Mouse (Mus musculus) heart, postnatal 0 days (tissue): ENCODE data around the gene Zfp92. TPM values are rescaled to one million over a fixed set of nuclear protein-coding genes. Genes with fewer than 3 reads are reported as not detected.
A peak's percentile ranks its signal among the peaks of the same experiment; 100 is the strongest.

Experiments used
- ATAC-seq: fragments of 200-750 bp; cut with Nextera tagmentation; 2 replicates; pipeline ENCODE4 v1.8.0; 2017; ENCODE audit warnings: low read depth, moderate number of reproducible peaks, moderate library complexity; ENCODE audit not compliant: insufficient read depth
- DNase-seq: peaks from one replicate; pipeline ENCODE4 v3.0.0-alpha.2; 2016; ENCODE audit warnings: low spot score
- H3K27ac ChIP-seq: fragments of 300-500 bp; sonication (generic); 2 replicates; pipeline ENCODE4 v1.5.1; 2014; ENCODE audit warnings: low read depth, mild to moderate bottlenecking
- H3K27me3 ChIP-seq: fragments of 300-500 bp; sonication (generic); 2 replicates; pipeline ENCODE4 v1.6.1; 2014; ENCODE audit warnings: low read length, mixed read lengths; ENCODE audit not compliant: control insufficient read depth, insufficient read depth
- H3K36me3 ChIP-seq: fragments of 300-500 bp; sonication (generic); replicated peaks from 2 replicates; pipeline ENCODE4 v1.6.1; 2014; ENCODE audit warnings: low read length, mixed read lengths; ENCODE audit not compliant: control insufficient read depth, insufficient read depth
- H3K4me1 ChIP-seq: fragments of 300-500 bp; sonication (generic); 2 replicates; pipeline ENCODE4 v1.6.1; 2014; ENCODE audit warnings: antibody characterized with exemption; ENCODE audit not compliant: control insufficient read depth, insufficient read depth
- H3K4me2 ChIP-seq: fragments of 300-500 bp; sonication (generic); 2 replicates; pipeline ENCODE4 v1.6.1; 2014; ENCODE audit warnings: low read depth, mild to moderate bottlenecking, low read length, moderate library complexity
- H3K4me3 ChIP-seq: fragments of 300-500 bp; sonication (generic); 2 replicates; pipeline ENCODE4 v1.5.1; 2014; ENCODE audit warnings: low read depth, low read length
- H3K9ac ChIP-seq: fragments of 300-500 bp; sonication (generic); replicated peaks from 2 replicates; pipeline ENCODE4 v1.6.1; 2014; ENCODE audit warnings: low read depth, low read length, mixed read lengths
- H3K9me3 ChIP-seq: fragments of 300-500 bp; sonication (generic); replicated peaks from 2 replicates; pipeline ENCODE4 v1.6.1; 2016; ENCODE audit warnings: low read length; ENCODE audit not compliant: control insufficient read depth
- CTCF ChIP-seq: IDR thresholded peaks from 2 replicates; pipeline ENCODE4 v1.5.1; 2016; ENCODE audit warnings: antibody characterized with exemption, control low read depth, low read depth
- EP300 ChIP-seq: IDR thresholded peaks from 2 replicates; pipeline ENCODE4 v1.6.1; 2016; ENCODE audit warnings: antibody characterized with exemption, low read depth
- WGBS: fragments of 180-500 bp; shearing (Covaris S2); extraction: QIAGEN DNeasy Blood & Tissue Kit; methylation state at CpG from one replicate; pipeline ENCODE4 v1.1.7; 2014; 5-methylcytosine and 5-hydroxymethylcytosine counted together
- polyA plus RNA-seq: library from polyadenylated mRNA; unstranded; fragments of >200 nt; fragmentation: Nextera tagmentation; extraction: Ambion mirVana; gene quantifications from 2 replicates; pipeline ENCODE4 v1.2.1, GENCODE M21; 2015
- total RNA-seq: library from RNA; depleted of rRNA; stranded (reverse); fragments of >200 nt; gene quantifications from 2 replicates; pipeline ENCODE4 v1.2.3, GENCODE M21; 2014; ENCODE audit warnings: low replicate concordance

Zfp92 gene
- total and polyA plus RNA-seq, 2 experiments from 2014 or later: 0.76 TPM; not detected in 1

DNA sequence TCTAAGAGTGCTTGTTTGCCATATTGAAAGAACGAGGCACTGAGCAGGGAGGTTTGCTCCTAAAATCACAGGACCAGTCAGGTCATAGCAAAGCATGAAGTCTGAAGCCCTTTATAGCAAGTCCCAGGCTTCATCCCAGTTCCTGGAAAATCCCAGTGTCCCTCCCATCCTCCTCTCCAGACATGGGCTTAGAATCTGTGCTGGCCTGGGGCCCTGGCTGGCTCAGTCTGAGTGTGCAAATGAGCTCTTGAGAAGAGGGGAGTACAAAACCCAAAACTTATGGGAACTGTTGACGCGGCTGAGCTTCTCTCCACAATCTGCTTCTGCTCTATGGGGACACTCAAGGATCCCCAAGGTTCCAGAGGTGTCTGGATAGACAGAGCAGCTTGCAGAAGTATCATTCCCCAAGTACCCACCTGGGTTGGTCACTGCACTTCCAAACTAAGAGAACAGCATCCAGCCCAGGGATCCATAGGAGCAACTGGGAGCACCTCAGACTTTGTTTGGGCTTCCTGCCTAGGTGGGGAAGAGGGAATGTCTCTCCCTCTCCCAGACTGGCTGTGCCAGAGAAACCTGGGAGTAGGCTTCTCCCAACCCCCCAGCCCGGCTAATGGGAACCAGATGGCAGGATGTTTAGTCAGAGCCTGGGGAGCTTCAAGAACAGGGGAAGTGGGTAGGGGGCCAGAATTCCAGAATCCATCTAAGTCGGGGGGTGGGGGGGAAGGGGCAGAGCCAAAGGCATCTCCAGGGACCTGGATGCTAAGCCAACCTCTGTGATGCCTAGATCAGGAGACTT is 56.7 kb downstream of the Zfp92 start:
- TF ChIP-seq EP300 (no peak), CTCF (no peak)
- 55% methylated on average over 5 of the region's 5 CpGs for WGBS
- Histone ChIP-seq H3K4me1 (no peaks in the 10 kb centered on the region), H3K27me3 (no peaks in the 10 kb centered on the region), H3K4me2 (no peak overlapping the region), H3K9me3 (no peaks in the 10 kb centered on the region), H3K9ac (no peak overlapping the region), H3K27ac (peak overlapping the region; percentile 65), H3K4me3 (no peak overlapping the region), H3K36me3 (no peaks in the 10 kb centered on the region)
- ATAC-seq: peak; percentile 36
- no peak for DNase-seq

DNA sequence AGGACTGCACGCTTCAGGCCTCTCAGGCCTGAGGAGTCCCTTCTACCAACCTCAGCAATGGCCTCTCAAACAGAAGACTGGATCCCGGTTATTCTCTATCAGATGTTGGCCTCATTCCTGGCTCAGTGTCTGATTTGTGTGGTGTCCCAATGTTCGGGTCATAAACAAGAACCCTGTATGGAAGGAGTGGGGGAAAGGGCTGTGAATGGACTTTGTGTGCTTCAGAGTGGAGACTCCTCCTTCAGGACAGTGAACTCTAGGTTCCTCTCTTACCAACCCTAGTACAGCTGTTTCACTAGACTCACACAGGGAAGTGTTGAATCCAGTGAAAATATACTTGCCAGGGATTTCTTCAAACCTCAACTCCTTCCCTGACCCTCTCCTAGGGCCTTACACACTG is 57.4 kb downstream of the Zfp92 start:
- TF ChIP-seq EP300: no peak
- no peak for TF ChIP-seq CTCF
- H3K36me3 ChIP-seq: no peaks in the 10 kb centered on the region
- DNase-seq (no peak), ATAC-seq (no peak)
- peak overlapping the region; percentile 65 for H3K27ac ChIP-seq
- no peak overlapping the region for H3K9ac ChIP-seq
- no peak overlapping the region for H3K4me2 ChIP-seq
- 64% methylated on average over 3 of the region's 3 CpGs for WGBS
- H3K27me3 ChIP-seq: no peaks in the 10 kb centered on the region
- H3K4me3 ChIP-seq: no peak overlapping the region
- no peaks in the 10 kb centered on the region for H3K9me3 ChIP-seq
- H3K4me1 ChIP-seq: no peaks in the 10 kb centered on the region

DNA sequence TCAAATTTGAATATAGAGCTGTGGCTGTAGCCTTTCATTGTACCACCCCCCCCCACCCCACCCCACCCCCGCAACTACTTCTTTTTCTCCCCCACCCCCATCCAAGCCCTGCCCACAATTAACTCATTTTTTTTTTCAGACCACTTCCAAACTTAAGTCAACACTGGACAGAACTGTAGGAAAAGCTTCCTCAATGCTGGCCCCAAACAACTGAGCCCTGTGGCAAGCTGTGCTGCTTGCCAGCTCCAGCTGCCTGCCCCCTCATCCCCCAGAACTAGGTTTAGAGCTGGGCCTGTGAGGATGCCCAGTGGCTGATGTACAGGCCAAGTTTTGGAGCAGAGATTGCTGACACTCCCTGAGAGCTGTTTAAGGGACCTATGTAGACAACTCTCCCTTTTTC is 57.9 kb downstream of the Zfp92 start:
- TF ChIP-seq CTCF (no peak), EP300 (no peak)
- 0 out of 2 replicates have a peak overlapping the region, but pooled peaks have one; percentile 12 for H3K27ac ChIP-seq
- H3K9me3 ChIP-seq: no peaks in the 10 kb centered on the region
- DNase-seq (no peak), ATAC-seq (no peak)
- H3K4me1 ChIP-seq: no peaks in the 10 kb centered on the region
- H3K4me3 ChIP-seq: no peak overlapping the region
- 20% methylated on average over 1 of the region's 1 CpGs for WGBS
- H3K27me3 ChIP-seq: no peaks in the 10 kb centered on the region
- no peaks in the 10 kb centered on the region for H3K36me3 ChIP-seq
- H3K4me2 ChIP-seq: no peak overlapping the region
- no peak overlapping the region for H3K9ac ChIP-seq

DNA sequence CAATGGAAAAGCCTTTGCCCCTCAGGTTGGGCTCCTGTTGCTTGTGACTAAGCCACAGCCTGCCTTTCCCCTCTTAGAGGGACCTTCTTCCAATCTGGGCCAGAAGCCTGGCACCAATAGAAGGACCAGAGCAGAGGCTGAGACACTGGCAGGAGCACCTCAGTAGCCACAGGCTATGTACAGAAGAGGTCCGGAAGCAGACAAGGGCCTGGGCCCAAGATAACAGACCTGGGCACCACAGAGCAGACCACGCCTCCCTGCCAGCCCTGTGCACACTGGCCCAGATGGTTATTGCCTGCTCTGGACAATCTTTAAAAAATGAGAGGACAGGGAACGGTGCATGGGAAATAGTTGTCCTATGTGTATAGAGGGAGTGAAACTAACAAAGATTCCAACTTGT is 60.9 kb downstream of the Zfp92 start:
- ATAC-seq: no peak
- Histone ChIP-seq H3K4me2 (no peak overlapping the region), H3K27ac (no peak overlapping the region), H3K36me3 (no peaks in the 10 kb centered on the region), H3K4me3 (no peak overlapping the region), H3K9me3 (no peaks in the 10 kb centered on the region), H3K4me1 (no peaks in the 10 kb centered on the region), H3K9ac (no peak overlapping the region), H3K27me3 (no peaks in the 10 kb centered on the region)
- no peak for DNase-seq
- TF ChIP-seq EP300 (no peak), CTCF (no peak)
- 69% methylated on average over 3 of the region's 3 CpGs for WGBS

DNA sequence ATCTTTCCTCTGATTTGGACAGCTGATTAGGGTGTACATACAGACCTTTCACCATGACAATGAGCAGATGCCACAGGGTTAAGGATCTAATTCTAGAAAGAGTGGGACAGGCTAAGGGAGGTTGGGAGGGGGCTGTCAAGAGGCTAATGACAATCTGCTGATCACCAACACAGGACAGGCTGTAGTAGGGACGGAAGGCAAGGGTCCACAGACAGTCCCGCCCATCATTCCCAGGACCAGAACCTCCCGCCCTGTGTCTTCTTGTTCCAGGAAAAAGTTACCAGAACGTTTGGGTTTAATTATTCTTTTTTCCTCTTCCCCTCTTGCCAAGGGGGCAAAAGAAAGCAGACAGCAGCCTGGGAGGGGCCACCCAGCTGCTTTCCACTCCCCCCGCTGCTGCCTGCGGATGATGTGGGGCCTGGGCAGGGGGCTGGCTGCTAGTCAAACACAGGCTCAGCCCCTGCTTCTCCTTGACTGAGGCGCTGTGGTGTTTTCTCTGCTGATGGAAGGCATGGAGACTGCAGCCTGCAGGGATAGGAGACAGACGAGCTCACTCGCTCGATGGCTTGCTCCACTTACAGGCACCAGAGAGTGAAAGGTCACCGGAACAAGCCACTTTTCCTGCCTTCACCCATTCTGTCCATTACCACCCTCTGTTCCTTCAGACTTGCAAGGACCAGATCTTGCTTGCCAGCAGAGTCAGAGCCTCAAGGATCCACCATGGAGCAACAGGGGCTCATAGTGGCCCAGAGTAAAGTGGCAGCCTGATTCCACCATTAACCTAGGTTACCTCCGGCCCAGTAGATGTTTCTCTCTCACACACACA is 63.7 kb downstream of the Zfp92 start:
- H3K9ac ChIP-seq: no peak overlapping the region
- no peaks in the 10 kb centered on the region for H3K27me3 ChIP-seq
- H3K4me2 ChIP-seq: no peak overlapping the region
- H3K4me3 ChIP-seq: no peak overlapping the region
- no peak for TF ChIP-seq CTCF
- no peak for TF ChIP-seq EP300
- H3K4me1 ChIP-seq: no peaks in the 10 kb centered on the region
- no peaks in the 10 kb centered on the region for H3K9me3 ChIP-seq
- 0 out of 2 replicates have a peak, but pooled peaks have one; percentile 34 for ATAC-seq
- no peak for DNase-seq
- no peaks in the 10 kb centered on the region for H3K36me3 ChIP-seq
- 45% methylated on average over 12 of the region's 12 CpGs for WGBS
- H3K27ac ChIP-seq: peak overlapping the region; percentile 46; the same call in 1 of the 2 replicates
